Mouse (Mus musculus) urinary bladder, postnatal 4 days (tissue): Measurements from ENCODE around the gene Selenot.
"Not testable (repeated sequence)": the region's sequence is repeated elsewhere in the genome, so short reads cannot be mapped to it uniquely, and the experiment has no call there.

Experiments used
- DNase-seq, 2 experiments: peaks; one replicate each; pipeline ENCODE4 v3.0.0; 2021 to 2022; ENCODE audit warnings: low spot score in 2 of 2

Gene Selenot

GRCm38 (mm10) chr3:58576137-58577066, at the start of gene Selenot:
TSS of gene Selenot (plus strand) at chr3:58576636.
- peak; percentile 97 for DNase-seq

- DNase-seq: no peak
Observed at GRCm38 (mm10) chr3:58536573-58536972, 39.9 kb upstream of the Selenot start.

- no peak for DNase-seq
Observed at GRCm38 (mm10) chr3:58552001-58552811, 24.2 kb upstream of the Selenot start.

GRCm38 (mm10) chr3:58556649-58557048, 19.8 kb upstream of the Selenot start:
- no peak for DNase-seq

GRCm38 (mm10) chr3:58559887-58560286, 16.5 kb upstream of the Selenot start:
- DNase-seq: no peak

- DNase-seq: no peak
Observed at GRCm38 (mm10) chr3:58561437-58561836, 15.0 kb upstream of the Selenot start.

- DNase-seq: no peak
Observed at GRCm38 (mm10) chr3:58570821-58571220, 5.6 kb upstream of the Selenot start.

- no peak for DNase-seq
Observed at GRCm38 (mm10) chr3:58577067-58577503, 649 bp downstream of the Selenot start.

- no peak for DNase-seq
Observed at GRCm38 (mm10) chr3:58577506-58578050, 1.1 kb downstream of the Selenot start.

GRCm38 (mm10) chr3:58581530-58581929, 5.1 kb downstream of the Selenot start:
- DNase-seq: no peak

- DNase-seq: no peak
Observed at GRCm38 (mm10) chr3:58582297-58582696, 5.9 kb downstream of the Selenot start.

GRCm38 (mm10) chr3:58582788-58583426, 6.5 kb downstream of the Selenot start:
- DNase-seq: no peak

- DNase-seq: not testable (repeated sequence)
Observed at GRCm38 (mm10) chr3:58590544-58590943, 14.1 kb downstream of the Selenot start.

- not testable (repeated sequence) for DNase-seq
Observed at GRCm38 (mm10) chr3:58592666-58593065, 16.2 kb downstream of the Selenot start.

GRCm38 (mm10) chr3:58593623-58594022, 17.2 kb downstream of the Selenot start:
- no peak for DNase-seq

GRCm38 (mm10) chr3:58608506-58608905, 32.1 kb downstream of the Selenot start:
- no peak for DNase-seq

GRCm38 (mm10) chr3:58609985-58610384, 33.5 kb downstream of the Selenot start:
- no peak for DNase-seq

GRCm38 (mm10) chr3:58621066-58621465, 44.6 kb downstream of the Selenot start:
- no peak for DNase-seq

- no peak for DNase-seq
Observed at GRCm38 (mm10) chr3:58622665-58623394, 46.4 kb downstream of the Selenot start.

- no peak for DNase-seq
Observed at GRCm38 (mm10) chr3:58624981-58625380, 48.5 kb downstream of the Selenot start.

GRCm38 (mm10) chr3:58631693-58632092, 55.3 kb downstream of the Selenot start:
- DNase-seq: no peak
